Mouse (Mus musculus) layer of hippocampus, postnatal 14 days (tissue): ENCODE data around the gene Ddx19b. TPM values are rescaled to one million over a fixed set of nuclear protein-coding genes. Genes with fewer than 3 reads are reported as not detected.
"Not testable (repeated sequence)": the region's sequence is repeated elsewhere in the genome, so short reads cannot be mapped to it uniquely, and the experiment has no call there.

Experiments used
- DNase-seq, 2 experiments: peaks; one replicate each; pipeline ENCODE4 v3.0.0; 2021 to 2022; ENCODE audit warnings: low spot score in 2 of 2, mixed read lengths in 1 of 2
- long read RNA-seq, 2 experiments: library from polyadenylated mRNA; stranded (forward); transcript quantifications; one replicate each; pipeline ENCODE4 v2.0.0; 2021
- total RNA-seq, 2 experiments: library from RNA; stranded (reverse); gene quantifications; 2 replicates each; pipeline ENCODE4 v1.2.3; 2021

Ddx19b gene
- 10 to 100 TPM; 23.2 to 24.5 TPM for total RNA-seq
- long read RNA-seq, experiment 1, full-length matches to known transcripts: 6 of 11 reads
- long read RNA-seq, experiment 1, partial matches to known transcripts: 0 of 11 reads
- long read RNA-seq, experiment 1, other reads (novel, unspliced or antisense): 5 of 11 reads
- long read RNA-seq, experiment 2, full-length matches to known transcripts: 5 of 10 reads
- long read RNA-seq, experiment 2, partial matches to known transcripts: 1 of 10 reads
- long read RNA-seq, experiment 2, other reads (novel, unspliced or antisense): 4 of 10 reads

DNA sequence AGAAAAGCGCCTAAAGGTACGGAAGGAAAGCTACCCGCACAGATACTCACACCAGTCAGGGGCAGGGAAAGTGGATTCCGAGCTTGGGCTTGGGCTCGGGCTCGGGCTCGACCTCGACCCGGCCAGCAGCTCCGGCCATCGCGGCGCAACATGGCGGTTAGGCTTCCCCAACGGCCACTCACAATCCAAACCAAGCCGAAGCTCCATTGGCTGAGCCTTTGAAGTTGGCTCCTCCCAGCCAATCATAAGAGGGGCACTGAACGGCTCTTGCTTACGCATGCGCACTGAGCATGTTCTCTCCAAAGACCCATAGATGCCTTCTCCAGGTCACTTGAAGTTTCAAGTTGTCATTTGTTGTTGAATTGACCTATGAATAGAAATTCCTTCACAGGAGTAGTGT is at the start of gene Ddx19b:
Gene Ddx19b, minus strand, starts transcription at position 180 of the 400 bp plus-strand sequence.
- no peak for DNase-seq

DNA sequence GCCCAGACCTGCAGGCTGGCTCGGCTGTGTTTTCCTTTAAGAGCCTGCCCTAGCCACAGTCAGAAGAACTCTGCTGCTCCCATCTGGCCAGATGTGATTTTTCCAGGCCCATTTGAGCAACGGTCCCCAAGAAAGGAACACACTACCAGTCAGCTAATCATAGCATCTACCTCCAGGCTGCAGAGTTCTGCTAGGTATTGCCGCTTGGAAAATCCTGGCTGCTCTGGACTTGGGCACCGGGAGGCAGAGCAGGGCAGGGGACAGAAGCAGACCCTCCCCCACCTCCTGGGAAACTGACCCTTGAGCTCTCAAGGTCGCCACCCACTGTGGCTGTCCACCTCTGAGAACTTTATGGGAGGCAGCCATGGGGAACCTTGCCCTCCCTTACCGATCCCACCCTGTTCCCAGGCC is 48.3 kb upstream of the Ddx19b start:
- DNase-seq: no peak

DNA sequence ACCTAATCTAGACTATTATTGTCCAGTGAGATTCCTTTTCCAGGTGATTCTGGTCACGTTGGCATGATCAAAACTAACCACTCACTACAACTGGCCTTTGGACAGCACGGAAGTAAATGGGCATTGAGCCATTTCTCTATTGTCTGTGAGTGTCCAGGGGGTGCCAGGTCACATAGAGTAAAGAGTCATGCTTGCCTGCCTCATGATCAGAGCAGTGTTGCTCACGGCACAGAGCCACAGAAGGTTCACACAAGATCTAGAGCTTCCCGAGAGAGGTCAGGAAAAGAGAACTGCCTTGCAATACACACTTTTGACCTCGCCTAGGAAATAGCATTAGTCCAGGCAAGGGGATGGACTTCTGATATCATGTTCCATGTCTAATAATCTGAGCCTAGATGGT is 47.9 kb upstream of the Ddx19b start:
- DNase-seq: no peak

DNA sequence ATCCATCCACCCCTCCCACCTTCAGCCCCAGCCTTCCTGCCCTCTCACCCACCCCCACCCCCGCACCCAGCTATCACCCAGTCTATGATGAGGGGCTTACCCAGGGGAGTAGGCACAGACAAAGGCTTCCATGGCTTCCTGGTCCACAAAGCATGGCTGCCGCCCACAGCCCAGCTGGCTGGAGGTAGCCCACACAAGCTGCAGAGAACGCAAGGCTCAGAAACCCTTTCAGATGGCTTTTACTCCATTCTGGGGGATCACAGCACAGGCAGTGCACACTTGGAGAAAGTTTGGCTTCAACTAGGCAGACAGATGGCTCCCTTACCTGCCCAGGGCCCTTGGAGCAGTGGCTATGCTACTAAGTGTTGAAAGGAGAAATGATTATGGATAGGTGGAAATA is 44.4 kb upstream of the Ddx19b start:
- peak; percentile 37 to 41 for DNase-seq

DNA sequence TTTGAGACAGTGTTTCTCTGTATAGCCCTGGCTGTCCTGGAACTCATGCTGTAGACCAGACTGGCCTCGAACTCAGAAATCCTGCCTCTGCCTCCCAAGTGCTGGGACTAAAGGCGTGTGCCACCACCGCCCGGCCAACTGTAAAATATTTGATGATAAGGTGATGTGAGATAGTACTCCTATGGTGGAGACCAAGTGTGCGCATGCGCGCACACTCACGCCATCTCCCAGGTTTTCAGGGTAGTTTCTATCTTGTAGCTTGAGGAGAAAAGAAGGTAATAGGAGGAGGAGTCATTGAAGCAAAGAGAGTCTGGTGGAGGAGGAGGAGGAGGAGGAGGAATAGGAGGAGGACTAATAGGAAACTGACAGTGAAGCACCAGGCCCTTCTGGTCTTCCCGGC is 37.1 kb upstream of the Ddx19b start:
- not testable (repeated sequence) for DNase-seq

DNA sequence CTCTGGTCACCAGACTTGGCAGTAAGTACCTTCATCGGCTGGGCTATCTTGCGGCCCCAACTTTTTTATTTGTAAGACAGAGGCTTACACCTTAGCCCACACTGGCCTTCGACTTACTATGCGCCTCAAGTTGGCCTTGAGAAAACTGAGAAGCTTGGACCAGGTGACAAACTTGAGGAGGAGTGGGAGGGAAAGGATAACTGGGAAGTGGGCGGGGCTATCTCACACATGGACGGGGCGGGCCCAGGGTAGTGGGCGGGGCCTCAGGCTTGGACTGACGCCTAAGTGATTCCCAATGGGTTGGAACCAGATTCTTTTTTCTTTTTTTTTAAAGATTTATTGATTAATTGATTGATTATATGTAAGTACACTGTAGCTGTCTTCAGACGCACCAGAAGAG is 35.9 kb upstream of the Ddx19b start:
- DNase-seq: no peak

DNA sequence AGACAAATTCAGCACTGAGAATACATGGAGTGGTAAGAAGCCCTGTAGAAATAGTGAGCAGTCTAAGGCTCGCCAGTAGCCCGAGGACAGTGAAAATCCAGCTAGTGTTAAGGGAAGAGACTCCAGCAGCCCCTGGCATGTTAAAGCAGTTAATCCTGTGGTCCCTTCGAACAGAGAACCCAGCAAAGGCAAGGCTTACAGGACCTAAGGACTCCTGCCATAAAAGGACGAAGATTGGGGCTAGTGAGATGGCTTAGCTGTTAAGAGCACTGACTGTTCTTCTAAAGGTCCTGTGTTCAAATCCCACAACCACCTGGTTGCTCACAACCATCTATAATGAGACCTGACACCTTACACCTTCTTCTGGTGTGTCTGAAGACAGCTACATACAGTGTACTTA is 34.8 kb upstream of the Ddx19b start:
- DNase-seq: no peak

DNA sequence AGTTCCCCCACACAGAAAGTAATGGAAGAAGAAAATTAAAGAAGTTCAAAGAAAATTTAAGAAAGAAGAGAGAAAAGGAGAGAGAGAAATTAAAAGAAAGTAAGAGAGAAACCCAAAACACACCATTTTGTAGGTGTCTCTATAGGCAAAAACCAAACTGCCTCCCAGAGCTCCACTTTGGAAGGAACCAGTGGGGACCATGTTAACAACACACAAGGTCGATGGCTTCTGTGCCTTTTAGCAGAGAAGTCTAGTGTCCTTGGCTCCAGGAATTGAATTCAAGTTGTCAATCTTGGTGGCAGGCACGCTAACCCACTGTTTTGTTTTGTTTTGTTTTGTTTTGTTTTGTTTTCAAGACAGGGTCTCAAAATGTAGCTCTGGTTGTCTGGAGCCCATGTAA is 31.3 kb upstream of the Ddx19b start:
- DNase-seq: no peak

DNA sequence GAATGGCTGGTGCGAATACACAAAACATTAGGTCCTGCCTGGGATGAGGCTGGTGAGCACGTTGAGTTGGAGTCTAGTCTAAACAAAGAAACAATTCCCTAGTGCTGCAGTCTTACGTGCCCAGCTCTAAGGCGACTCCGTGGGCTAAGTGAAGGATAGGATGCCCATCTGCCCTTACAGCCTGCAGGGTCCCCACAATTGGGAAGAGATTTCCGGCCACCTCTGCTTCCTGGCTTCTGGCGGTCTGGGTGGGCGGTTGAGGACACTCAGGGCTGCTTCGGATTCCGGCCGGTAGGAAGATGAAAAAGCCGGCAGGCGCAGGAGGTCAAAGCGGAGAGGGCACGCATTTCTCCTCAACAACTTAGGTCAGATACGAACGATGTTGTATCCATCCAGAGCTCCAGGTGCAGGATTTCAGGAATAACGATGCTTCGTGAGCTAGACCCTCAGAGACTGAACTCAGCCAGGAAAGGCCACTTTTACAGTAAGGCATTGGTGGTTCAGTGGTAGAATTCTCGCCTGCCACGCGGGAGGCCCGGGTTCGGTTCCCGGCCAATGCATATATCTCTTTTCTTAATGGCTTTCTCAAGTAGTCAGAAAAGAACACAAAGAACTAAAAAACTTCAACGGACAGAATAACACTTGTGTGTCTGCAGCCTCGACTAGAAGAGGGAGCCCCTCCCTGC is 30.7 kb upstream of the Ddx19b start:
- DNase-seq: peak; percentile 93 to 94

DNA sequence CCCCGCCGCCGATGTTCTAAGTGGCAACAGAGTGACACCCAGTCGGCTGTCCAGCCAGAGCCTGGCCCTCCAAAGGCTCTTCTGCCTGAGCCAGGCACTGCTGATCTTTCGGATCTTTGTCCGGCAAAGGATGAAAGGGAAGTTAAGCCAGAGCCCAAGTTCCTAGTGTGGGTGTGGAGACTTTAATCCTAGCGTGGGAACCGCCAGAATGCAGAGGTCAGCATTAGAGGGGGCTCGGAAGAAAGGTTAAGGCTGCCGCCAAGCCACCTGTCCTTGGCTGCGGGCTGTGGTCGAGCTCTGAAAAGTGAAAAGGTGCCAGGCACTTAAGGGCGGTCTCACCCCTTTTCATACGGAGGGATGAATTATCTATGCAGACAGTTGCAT is 30.1 kb upstream of the Ddx19b start:
- DNase-seq: no peak

DNA sequence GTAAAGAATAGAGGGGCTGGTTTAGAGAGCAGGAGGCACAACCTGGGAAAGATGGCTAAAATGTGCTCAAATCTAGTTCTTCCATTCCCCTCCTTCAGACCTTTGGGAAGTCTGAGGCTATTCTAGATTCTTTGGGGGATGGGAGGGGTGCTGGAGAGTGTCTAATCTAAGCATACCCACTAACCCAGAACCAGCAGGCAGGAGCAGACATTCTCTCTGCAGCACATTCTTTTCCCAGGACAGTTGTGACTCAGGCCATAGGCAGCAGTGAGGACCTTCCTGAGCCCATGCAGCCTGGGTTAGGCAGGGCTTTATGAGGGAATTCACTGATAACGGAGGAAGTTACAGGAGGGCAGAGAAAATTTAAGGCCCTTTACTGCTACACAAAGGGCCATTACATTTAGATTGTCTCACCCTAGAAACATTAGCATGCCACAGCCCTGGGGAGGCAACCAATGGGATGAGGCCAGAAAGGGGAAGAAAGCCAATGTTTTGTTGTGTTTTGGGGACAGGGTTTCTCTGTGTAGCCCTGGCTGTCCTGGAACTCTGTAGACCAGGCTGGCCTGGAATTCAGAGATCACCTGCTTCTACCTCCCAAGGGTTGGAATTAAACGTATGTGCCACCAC is 27.5 kb upstream of the Ddx19b start:
- DNase-seq: no peak

DNA sequence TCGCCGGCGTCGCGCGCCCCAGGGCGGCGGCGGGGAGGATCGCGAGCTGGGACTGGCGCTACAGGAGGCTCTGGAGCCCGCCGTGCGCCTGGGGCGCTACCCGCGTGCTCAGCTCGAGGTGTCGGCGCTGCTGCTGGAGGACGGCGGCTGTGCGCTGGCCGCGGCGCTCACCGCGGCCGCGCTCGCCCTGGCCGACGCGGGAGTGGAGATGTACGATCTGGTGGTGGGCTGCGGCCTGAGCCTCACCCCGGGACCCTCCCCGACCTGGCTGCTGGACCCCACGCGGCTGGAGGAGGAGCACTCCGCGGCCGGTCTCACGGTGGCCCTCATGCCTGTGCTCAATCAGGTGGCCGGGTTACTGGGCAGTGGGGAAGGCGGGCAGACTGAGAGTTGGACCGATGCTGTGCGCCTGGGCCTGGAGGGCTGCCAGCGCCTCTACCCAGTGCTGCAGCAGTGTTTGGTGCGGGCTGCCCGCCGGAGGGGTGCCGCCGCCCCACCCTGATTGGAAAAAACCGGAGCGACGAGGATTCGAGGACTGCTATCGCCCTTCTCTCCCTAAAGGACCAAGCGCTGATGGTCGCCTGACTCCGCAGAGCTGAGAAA is 25.2 kb upstream of the Ddx19b start:
- peak in 1 of 2 experiments; percentile 19 for DNase-seq

DNA sequence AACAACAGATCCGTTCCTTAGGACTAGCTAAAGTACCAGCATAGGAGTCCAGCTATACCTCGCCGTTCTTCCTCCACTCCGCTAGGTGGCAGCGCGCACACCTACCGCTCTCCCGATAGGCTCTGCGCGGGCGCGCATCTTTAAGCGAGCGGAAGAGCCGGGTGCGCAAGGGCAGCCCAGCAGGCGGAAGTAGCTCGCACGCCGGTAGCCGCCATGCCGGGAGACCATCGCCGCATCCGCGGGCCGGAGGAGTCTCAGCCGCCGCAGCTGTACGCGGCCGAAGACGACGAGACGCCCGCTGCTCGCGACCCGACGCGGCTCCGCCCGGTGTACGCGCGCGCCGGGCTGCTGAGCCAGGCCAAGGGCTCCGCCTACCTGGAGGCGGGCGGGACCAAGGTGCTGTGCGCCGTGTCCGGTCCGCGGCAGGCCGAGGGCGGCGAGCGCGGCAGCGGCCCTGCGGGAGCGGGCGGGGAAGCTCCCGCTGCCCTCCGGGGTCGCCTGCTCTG is 24.7 kb upstream of the Ddx19b start, which contains the start of gene Exosc6:
Gene Exosc6, plus strand, starts transcription at position 182 of the 506 bp plus-strand sequence.
- DNase-seq: peak; percentile 87 to 94

DNA sequence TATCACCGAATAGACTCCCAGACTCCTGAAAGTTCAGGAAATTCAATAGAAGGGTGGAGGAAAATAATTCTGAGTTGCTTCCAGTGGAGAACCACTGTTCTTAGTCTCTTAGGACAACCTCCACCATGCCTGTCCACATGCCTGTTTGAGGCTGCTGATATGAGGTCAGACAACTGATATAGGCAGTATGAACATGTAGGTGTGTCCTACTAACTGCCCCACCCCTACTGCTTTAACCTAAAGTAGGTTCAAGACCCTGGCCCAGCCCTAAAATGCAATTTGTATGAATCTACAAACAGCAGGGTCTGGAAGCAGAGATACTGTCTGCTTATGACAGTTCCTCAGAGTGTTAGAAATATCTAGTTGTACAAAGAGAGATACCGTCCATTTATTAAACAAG is 24.1 kb upstream of the Ddx19b start:
- DNase-seq: no peak

DNA sequence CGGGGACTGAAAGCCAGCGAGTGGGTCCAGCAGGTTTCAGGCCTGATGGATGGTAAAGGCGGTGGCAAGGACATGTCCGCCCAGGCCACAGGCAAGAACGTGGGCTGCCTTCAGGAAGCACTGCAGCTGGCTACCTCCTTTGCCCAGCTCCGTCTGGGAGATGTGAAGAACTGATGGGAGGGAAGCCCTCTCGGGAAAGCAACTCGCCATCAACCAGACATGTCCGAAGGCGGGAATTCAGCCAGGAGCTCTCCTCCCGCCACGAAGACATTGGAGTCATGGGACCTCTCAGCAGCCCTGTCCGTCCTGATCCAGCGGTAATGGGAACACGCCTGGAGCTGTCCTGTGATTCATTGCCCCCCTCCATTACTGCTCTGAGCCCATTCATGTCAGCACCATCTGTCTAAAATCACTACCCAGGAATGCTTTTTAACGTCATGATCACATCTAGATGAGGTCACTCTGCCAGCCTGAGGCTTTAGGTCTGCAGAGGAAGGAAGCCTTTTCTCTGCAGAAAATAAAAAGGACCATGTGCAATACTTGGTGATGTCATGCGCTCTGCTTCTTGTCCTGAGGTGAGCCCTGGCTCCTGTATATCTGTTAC is 23.6 kb upstream of the Ddx19b start:
- DNase-seq: no peak

DNA sequence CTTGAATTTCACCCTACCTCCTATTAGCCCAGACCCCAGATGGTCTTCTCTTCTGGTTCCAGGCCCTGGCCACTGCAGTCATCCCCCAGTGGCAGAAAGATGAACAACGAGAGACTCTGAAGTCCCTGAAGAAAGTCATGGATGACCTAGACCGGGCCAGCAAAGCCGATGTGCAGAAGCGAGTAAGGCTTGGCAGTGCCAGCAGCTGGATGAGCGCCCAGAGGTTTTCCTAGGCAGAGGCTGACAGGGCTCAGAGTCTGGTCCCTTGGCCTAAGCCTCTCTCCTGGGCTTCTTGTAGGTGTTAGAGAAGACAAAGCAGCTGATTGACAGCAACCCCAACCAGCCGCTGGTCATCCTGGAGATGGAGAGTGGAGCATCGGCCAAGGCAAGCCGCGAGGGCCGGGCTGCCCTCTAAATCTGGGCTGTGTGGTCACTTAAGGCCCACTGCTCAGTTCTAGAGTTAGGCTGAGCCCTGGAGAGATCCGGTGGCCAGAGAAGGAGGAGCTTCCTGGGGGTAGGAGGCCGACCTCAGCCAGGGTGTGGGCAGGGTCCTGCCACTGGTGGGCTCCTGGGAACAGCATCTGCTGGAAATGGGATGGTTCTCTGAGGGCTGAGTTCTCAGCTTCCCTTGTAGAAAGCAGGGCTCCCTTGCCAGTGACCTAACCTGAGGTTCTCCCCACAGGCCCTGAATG is 22.4 kb upstream of the Ddx19b start:
- DNase-seq: no peak

DNA sequence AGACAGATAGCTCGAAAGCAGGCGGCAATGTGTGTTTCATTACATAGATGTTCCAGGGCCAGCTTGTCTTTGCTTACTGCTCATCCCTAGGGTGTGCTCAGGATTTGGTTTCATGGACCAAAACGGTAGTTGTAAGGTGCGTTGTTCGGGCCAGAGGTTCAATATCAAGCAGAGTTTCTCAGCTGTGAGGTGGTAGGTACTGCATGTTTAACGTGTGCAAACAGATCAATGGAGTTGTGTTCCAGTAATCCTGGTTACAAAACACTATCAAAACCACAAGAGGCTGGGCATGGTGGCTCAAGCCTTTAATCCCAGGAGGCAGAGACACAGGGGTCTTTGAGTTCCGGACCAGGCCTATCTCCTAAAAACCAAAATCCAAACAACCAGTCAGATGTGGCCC is 17.6 kb upstream of the Ddx19b start:
- DNase-seq: no peak

DNA sequence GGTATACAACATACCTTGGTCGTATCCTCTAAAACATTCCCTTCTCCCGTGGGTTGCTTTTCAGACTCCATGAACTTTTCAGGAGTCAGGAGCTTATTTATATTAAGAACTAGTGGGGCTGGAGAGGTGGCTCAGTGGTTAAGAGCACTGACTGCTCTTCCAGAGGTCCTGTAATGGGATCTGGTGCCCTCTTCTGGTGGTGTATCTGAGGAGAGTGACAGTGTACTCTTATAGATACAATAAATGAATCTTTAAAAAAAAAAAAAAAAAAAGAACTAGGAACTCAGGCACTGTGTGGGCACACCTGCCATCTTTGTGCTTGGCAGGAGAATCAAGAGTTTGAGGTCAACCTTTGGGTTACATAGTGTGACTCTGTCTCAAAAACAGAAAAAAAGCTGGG is 17.1 kb upstream of the Ddx19b start:
- no peak for DNase-seq

DNA sequence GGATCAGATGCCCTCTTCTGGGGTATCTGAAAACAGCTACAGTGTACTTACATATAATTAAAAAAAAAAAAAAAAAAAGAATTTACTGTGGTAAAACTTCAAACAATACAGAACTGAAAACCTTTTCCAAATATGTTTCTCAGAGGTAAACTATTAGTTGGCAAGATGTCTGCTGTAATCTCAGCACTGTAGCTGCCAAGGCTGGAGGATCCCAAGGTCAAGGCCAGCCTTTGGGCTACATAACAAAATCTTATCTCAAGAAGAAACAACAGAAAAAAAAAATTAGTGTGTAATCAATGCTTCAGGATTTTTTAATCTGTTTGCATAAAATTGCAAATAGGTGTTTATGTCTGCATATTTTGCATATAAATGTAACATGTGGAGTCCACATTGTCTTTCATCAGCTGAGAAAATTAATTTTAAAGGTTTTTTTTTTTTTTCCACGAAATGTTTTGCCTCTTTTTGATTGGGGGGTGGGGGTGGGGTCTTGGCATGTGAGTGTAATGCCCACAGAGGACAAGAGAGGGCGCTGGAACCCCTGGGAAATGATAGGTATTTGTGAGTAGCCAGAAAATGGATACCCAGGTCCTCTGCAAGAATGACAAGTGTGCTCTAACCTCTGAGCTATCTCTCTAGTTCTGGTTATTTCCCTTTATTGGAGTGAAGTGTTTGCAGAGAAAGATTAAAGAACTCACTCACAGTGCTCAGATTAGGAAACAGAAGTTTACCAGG is 12.6 kb upstream of the Ddx19b start:
- DNase-seq: no peak

DNA sequence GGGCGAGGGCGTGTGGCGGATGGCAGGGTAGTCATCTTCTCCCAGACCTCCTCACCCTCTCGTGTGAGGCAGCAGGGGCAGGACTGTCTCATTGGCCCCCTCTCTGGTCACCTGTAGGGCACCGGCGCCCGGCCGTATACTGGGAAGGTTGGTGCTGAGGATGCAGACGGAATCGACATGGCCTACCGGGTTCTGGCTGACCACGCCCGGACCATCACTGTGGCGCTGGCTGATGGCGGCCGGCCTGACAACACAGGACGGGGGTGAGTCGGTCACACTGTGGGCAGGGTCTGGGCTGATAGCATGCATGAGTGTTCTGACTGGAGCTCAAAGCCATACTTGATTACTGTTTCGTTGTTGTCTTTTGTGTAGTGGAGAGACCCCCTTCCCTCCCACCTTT is 11.0 kb upstream of the Ddx19b start:
- DNase-seq: no peak
